Mouse (Mus musculus) CH12.LX (cell line): ENCODE results near the gene Tgds.

Experiments
- CHD1 ChIP-seq: IDR thresholded peaks from 2 replicates; pipeline ENCODE4 v1.6.1; 2012; ENCODE audit warnings: low read depth, low read length, improper control_type of control experiment, inconsistent platforms
- CTCF ChIP-seq, 2 experiments: IDR thresholded peaks in 1 of 2; conservative IDR thresholded peaks in 1 of 2; 2 replicates each; pipeline ENCODE4 v1.5.1; 2011 to 2012; ENCODE audit warnings: low read depth in 2 of 2, low read length in 2 of 2, improper control_type of control experiment in 1 of 2, inconsistent platforms in 1 of 2, mild to moderate bottlenecking in 1 of 2, moderate library complexity in 1 of 2
- E2F4 ChIP-seq: IDR thresholded peaks from 2 replicates; pipeline ENCODE4 v1.6.1; 2011; ENCODE audit warnings: low read depth, low read length, improper control_type of control experiment; ENCODE audit not compliant: insufficient replicate concordance
- EP300 ChIP-seq: IDR thresholded peaks from 2 replicates; pipeline ENCODE4 v1.6.1; 2011; ENCODE audit warnings: low read length, improper control_type of control experiment
- MAX ChIP-seq: IDR thresholded peaks from 2 replicates; pipeline ENCODE4 v1.6.1; 2011; ENCODE audit warnings: low read length, improper control_type of control experiment
- POLR2A ChIP-seq: IDR thresholded peaks from 2 replicates; pipeline ENCODE4 v1.6.1; 2011; ENCODE audit warnings: low read depth, mild to moderate bottlenecking, improper control_type of control experiment, low read length
- RAD21 ChIP-seq: IDR thresholded peaks from 2 replicates; pipeline ENCODE4 v1.6.1; 2011; ENCODE audit warnings: low read depth, mild to moderate bottlenecking, low read length, improper control_type of control experiment, moderate library complexity
- USF2 ChIP-seq: conservative IDR thresholded peaks from 2 replicates; pipeline ENCODE4 v1.6.1; 2011; ENCODE audit warnings: low read depth, low read length, improper control_type of control experiment
- ZC3H11A ChIP-seq: IDR thresholded peaks from 2 replicates; pipeline ENCODE4 v1.6.1; 2012; ENCODE audit warnings: low read depth, mild to moderate bottlenecking, inconsistent platforms, low read length, improper control_type of control experiment
- ZMIZ1 ChIP-seq: IDR thresholded peaks from 2 replicates; pipeline ENCODE4 v1.6.1; 2012; ENCODE audit warnings: low read depth, mild to moderate bottlenecking, inconsistent platforms, low read length, improper control_type of control experiment
- ZNF384 ChIP-seq: IDR thresholded peaks from 2 replicates; pipeline ENCODE4 v1.6.1; 2012; ENCODE audit warnings: low read depth, low read length, improper control_type of control experiment, inconsistent platforms

GRCm38 (mm10) chr14:118180117-118180557 is 47.6 kb upstream of the Tgds start:
- TF ChIP-seq CTCF (conservative IDR thresholded peaks at IDR 0.05 in 1 of 2, IDR thresholded peaks at IDR 0.05 in 1 of 2; ENCODE audit: low read depth in 2 of 2, low read length in 2 of 2): no peak
- TF ChIP-seq MAX: no peak
- no peak for TF ChIP-seq ZMIZ1
- no peak for TF ChIP-seq ZNF384
- TF ChIP-seq USF2: no peak
- no peak for TF ChIP-seq ZC3H11A
- TF ChIP-seq CHD1: no peak
- TF ChIP-seq POLR2A: no peak
- TF ChIP-seq EP300: no peak
- no peak for TF ChIP-seq E2F4
- no peak for TF ChIP-seq RAD21
